Mouse (Mus musculus) limb, embryonic 13.5 days (tissue): ENCODE measurements around the gene Amz1. TPM values are rescaled to one million over a fixed set of nuclear protein-coding genes. Genes with fewer than 3 reads are reported as not detected.
A peak's percentile ranks its signal among the peaks of the same experiment; 100 is the strongest.

Experiments used
- ATAC-seq: fragments of 200-750 bp; cut with Nextera tagmentation; 2 replicates; pipeline ENCODE4 v1.8.0; 2017; ENCODE audit warnings: low read depth, moderate number of reproducible peaks, moderate TSS enrichment; ENCODE audit not compliant: low FRiP score
- H3K27ac ChIP-seq: fragments of 300-500 bp; sonication (generic); 2 replicates; pipeline ENCODE4 v1.5.1; 2015; ENCODE audit warnings: inconsistent platforms, mild to moderate bottlenecking, moderate library complexity
- H3K27me3 ChIP-seq: fragments of 300-500 bp; sonication (generic); 2 replicates; pipeline ENCODE4 v1.6.1; 2015; ENCODE audit warnings: mild to moderate bottlenecking, inconsistent platforms
- H3K36me3 ChIP-seq: fragments of 300-500 bp; sonication (generic); 2 replicates; pipeline ENCODE4 v1.6.1; 2015; ENCODE audit warnings: inconsistent platforms, mild to moderate bottlenecking, moderate library complexity
- H3K4me1 ChIP-seq: fragments of 300-500 bp; sonication (generic); 2 replicates; pipeline ENCODE4 v1.6.1; 2015; ENCODE audit warnings: inconsistent platforms
- H3K4me2 ChIP-seq: fragments of 300-500 bp; sonication (generic); replicated peaks from 2 replicates; pipeline ENCODE4 v1.6.1; 2015; ENCODE audit warnings: inconsistent platforms, mild to moderate bottlenecking, moderate library complexity
- H3K4me3 ChIP-seq: fragments of 300-500 bp; sonication (generic); 2 replicates; pipeline ENCODE4 v1.5.1; 2015; ENCODE audit warnings: moderate library complexity, mild to moderate bottlenecking, inconsistent platforms
- H3K9ac ChIP-seq: fragments of 300-500 bp; sonication (generic); 2 replicates; pipeline ENCODE4 v1.6.1; 2015; ENCODE audit warnings: mild to moderate bottlenecking, inconsistent platforms
- H3K9me3 ChIP-seq: fragments of 300-500 bp; sonication (generic); 2 replicates; pipeline ENCODE4 v1.6.1; 2016; ENCODE audit warnings: inconsistent platforms
- WGBS: fragments of 180-500 bp; shearing (Covaris S2); methylation state at CpG from one replicate; pipeline ENCODE4 v1.1.7; 2015; 5-methylcytosine and 5-hydroxymethylcytosine counted together
- polyA plus RNA-seq: library from polyadenylated mRNA; unstranded; fragments of >200 nt; fragmentation: Nextera tagmentation; extraction: Ambion mirVana; gene quantifications from 2 replicates; pipeline ENCODE4 v1.2.1, GENCODE M21; 2015

Gene Amz1
- polyA plus RNA-seq, result 0.95 and 1.7 TPM in 2 replicates

- Histone ChIP-seq H3K36me3 (peaks cover 15% of the 10 kb centered on the region), H3K27ac (no peak within 1 kb of the TSS), H3K27me3 (no peaks in the 10 kb centered on the region), H3K9me3 (no peaks in the 10 kb centered on the region), H3K4me3 (no peak within 1 kb of the TSS), H3K9ac (no peak within 1 kb of the TSS), H3K4me1 (no peaks in the 10 kb centered on the region), H3K4me2 (no peak within 1 kb of the TSS)
- no peak for ATAC-seq
- WGBS, result 76% methylated on average over 13 of the region's 13 CpGs
Measured at GRCm38 (mm10) chr5:140723822-140724221, at the start of gene Amz1. Gene Amz1 (plus strand): TSS chr5:140724127.

GRCm38 (mm10) chr5:140675079-140675478, 48.8 kb upstream of the Amz1 start:
- Histone ChIP-seq H3K9me3 (no peaks in the 10 kb centered on the region), H3K27me3 (no peaks in the 10 kb centered on the region), H3K36me3 (peaks cover 85% of the 10 kb centered on the region), H3K9ac (0 out of 2 replicates have a peak overlapping the region, but pooled peaks have one; percentile 8), H3K4me1 (0 out of 2 replicates have a peak, but pooled peaks cover 12% of the 10 kb centered on the region), H3K4me2 (no peak overlapping the region), H3K27ac (0 out of 2 replicates have a peak overlapping the region, but pooled peaks have one; percentile 28), H3K4me3 (no peak overlapping the region)
- no peak for ATAC-seq
- 59% methylated on average over 11 of the region's 11 CpGs for WGBS

GRCm38 (mm10) chr5:140675640-140676039, 48.3 kb upstream of the Amz1 start:
- no peak overlapping the region for H3K4me2 ChIP-seq
- H3K27me3 ChIP-seq, result no peaks in the 10 kb centered on the region
- H3K36me3 ChIP-seq, result peaks cover 79% of the 10 kb centered on the region
- H3K27ac ChIP-seq, result peak overlapping the region; percentile 22; the same call in 1 of the 2 replicates
- no peak overlapping the region for H3K4me3 ChIP-seq
- no peak overlapping the region for H3K9ac ChIP-seq
- 0 out of 2 replicates have a peak, but pooled peaks cover 12% of the 10 kb centered on the region for H3K4me1 ChIP-seq
- WGBS, result 69% methylated on average over 11 of the region's 11 CpGs
- no peaks in the 10 kb centered on the region for H3K9me3 ChIP-seq
- no peak for ATAC-seq

GRCm38 (mm10) chr5:140677137-140677536, 46.8 kb upstream of the Amz1 start:
- H3K27ac ChIP-seq, result no peak overlapping the region
- H3K9me3 ChIP-seq, result no peaks in the 10 kb centered on the region
- H3K4me1 ChIP-seq, result 0 out of 2 replicates have a peak, but pooled peaks cover 12% of the 10 kb centered on the region
- ATAC-seq, result no peak
- H3K4me2 ChIP-seq, result no peak overlapping the region
- H3K27me3 ChIP-seq, result no peaks in the 10 kb centered on the region
- no peak overlapping the region for H3K9ac ChIP-seq
- WGBS, result 89% methylated on average over 6 of the region's 6 CpGs
- H3K36me3 ChIP-seq, result peaks cover 73% of the 10 kb centered on the region
- no peak overlapping the region for H3K4me3 ChIP-seq

GRCm38 (mm10) chr5:140680051-140680450, 43.9 kb upstream of the Amz1 start:
- Histone ChIP-seq H3K4me1 (0 out of 2 replicates have a peak, but pooled peaks cover 8% of the 10 kb centered on the region), H3K9me3 (no peaks in the 10 kb centered on the region), H3K27me3 (no peaks in the 10 kb centered on the region), H3K27ac (no peak overlapping the region), H3K36me3 (peaks cover 64% of the 10 kb centered on the region), H3K9ac (no peak overlapping the region), H3K4me2 (no peak overlapping the region), H3K4me3 (no peak overlapping the region)
- no peak for ATAC-seq
- 90% methylated on average over 6 of the region's 6 CpGs for WGBS

GRCm38 (mm10) chr5:140680950-140681349, 43.0 kb upstream of the Amz1 start:
- no peaks in the 10 kb centered on the region for H3K9me3 ChIP-seq
- WGBS, result 91% methylated on average over 1 of the region's 1 CpGs
- no peak for ATAC-seq
- no peak overlapping the region for H3K9ac ChIP-seq
- no peaks in the 10 kb centered on the region for H3K27me3 ChIP-seq
- no peak overlapping the region for H3K4me3 ChIP-seq
- no peak overlapping the region for H3K27ac ChIP-seq
- H3K4me1 ChIP-seq, result 0 out of 2 replicates have a peak, but pooled peaks cover under 1% of the 10 kb centered on the region
- peaks cover 63% of the 10 kb centered on the region for H3K36me3 ChIP-seq
- H3K4me2 ChIP-seq, result no peak overlapping the region

GRCm38 (mm10) chr5:140682113-140682512, 41.8 kb upstream of the Amz1 start:
- 93% methylated on average over 6 of the region's 6 CpGs for WGBS
- H3K4me2 ChIP-seq, result no peak overlapping the region
- H3K27me3 ChIP-seq, result no peaks in the 10 kb centered on the region
- no peak overlapping the region for H3K27ac ChIP-seq
- no peaks in the 10 kb centered on the region for H3K9me3 ChIP-seq
- H3K36me3 ChIP-seq, result peaks cover 62% of the 10 kb centered on the region
- H3K4me1 ChIP-seq, result no peaks in the 10 kb centered on the region
- ATAC-seq, result no peak
- H3K4me3 ChIP-seq, result no peak overlapping the region
- H3K9ac ChIP-seq, result no peak overlapping the region

- Histone ChIP-seq H3K9me3 (no peaks in the 10 kb centered on the region), H3K4me1 (no peaks in the 10 kb centered on the region), H3K9ac (no peak overlapping the region), H3K4me3 (no peak overlapping the region), H3K27ac (no peak overlapping the region), H3K27me3 (no peaks in the 10 kb centered on the region), H3K4me2 (no peak overlapping the region), H3K36me3 (peaks cover 60% of the 10 kb centered on the region)
- WGBS, result 63% methylated on average over 16 of the region's 16 CpGs
- ATAC-seq, result 0 out of 2 replicates have a peak, but pooled peaks have one; percentile 21
Measured at GRCm38 (mm10) chr5:140684343-140685148, 39.4 kb upstream of the Amz1 start.

GRCm38 (mm10) chr5:140688434-140688833, 35.5 kb upstream of the Amz1 start:
- WGBS, result 76% methylated on average over 3 of the region's 3 CpGs
- Histone ChIP-seq H3K27me3 (no peaks in the 10 kb centered on the region), H3K9ac (no peak overlapping the region), H3K4me2 (no peak overlapping the region), H3K4me3 (no peak overlapping the region), H3K9me3 (no peaks in the 10 kb centered on the region), H3K27ac (no peak overlapping the region), H3K36me3 (peaks cover 76% of the 10 kb centered on the region), H3K4me1 (0 out of 2 replicates have a peak, but pooled peaks cover 3% of the 10 kb centered on the region)
- no peak for ATAC-seq

GRCm38 (mm10) chr5:140695987-140696386, 27.9 kb upstream of the Amz1 start:
- WGBS, result 83% methylated on average over 7 of the region's 7 CpGs
- peaks cover 71% of the 10 kb centered on the region for H3K36me3 ChIP-seq
- H3K4me2 ChIP-seq, result no peak overlapping the region
- H3K27ac ChIP-seq, result no peak overlapping the region
- peaks cover 8% of the 10 kb centered on the region for H3K4me1 ChIP-seq
- H3K27me3 ChIP-seq, result no peaks in the 10 kb centered on the region
- no peak overlapping the region for H3K9ac ChIP-seq
- ATAC-seq, result no peak
- no peaks in the 10 kb centered on the region for H3K9me3 ChIP-seq
- no peak overlapping the region for H3K4me3 ChIP-seq

- WGBS, result 85% methylated on average over 9 of the region's 9 CpGs
- Histone ChIP-seq H3K27ac (no peak overlapping the region), H3K27me3 (no peaks in the 10 kb centered on the region), H3K4me3 (no peak overlapping the region), H3K9ac (peak overlapping the region; percentile 8; the same call in 1 of the 2 replicates), H3K4me1 (peaks cover 23% of the 10 kb centered on the region), H3K36me3 (peaks cover 37% of the 10 kb centered on the region), H3K9me3 (no peaks in the 10 kb centered on the region), H3K4me2 (no peak overlapping the region)
- no peak for ATAC-seq
Measured at GRCm38 (mm10) chr5:140699776-140700175, 24.2 kb upstream of the Amz1 start.

- peak; percentile 2; the same call in 1 of the 2 replicates for ATAC-seq
Measured at GRCm38 (mm10) chr5:140701661-140702060, 22.3 kb upstream of the Amz1 start.

More at GRCm38 (mm10) chr5:140701661-140702060, 22.3 kb upstream of the Amz1 start:
- Histone ChIP-seq H3K9ac (peak overlapping the region; percentile 90), H3K4me1 (peaks cover 34% of the 10 kb centered on the region), H3K27me3 (no peaks in the 10 kb centered on the region), H3K4me2 (peak overlapping the region; percentile 85), H3K4me3 (peak overlapping the region; percentile 83), H3K36me3 (peaks cover 30% of the 10 kb centered on the region), H3K27ac (peak overlapping the region; percentile 87), H3K9me3 (no peaks in the 10 kb centered on the region)
- under 1% methylated on average over 25 of the region's 25 CpGs for WGBS
